Mouse (Mus musculus) gastrocnemius, adult 8-10 months (tissue): ENCODE measurements around the gene Gstm4. TPM values are rescaled to one million over a fixed set of nuclear protein-coding genes. Genes with fewer than 3 reads are reported as not detected.
"Not testable (repeated sequence)": the region's sequence is repeated elsewhere in the genome, so short reads cannot be mapped to it uniquely, and the experiment has no call there.

Experiments
- DNase-seq, 2 experiments: peaks; one replicate each; pipeline ENCODE4 v3.0.0; 2022; ENCODE audit warnings: low spot score in 2 of 2
- total RNA-seq, 4 experiments: library from RNA; stranded (reverse); gene quantifications; 2 replicates each; pipeline ENCODE4 v1.2.4; 2022

The Gstm4 gene
- total RNA-seq, 4 experiments from 2014 or later = 11.7 to 18.7 (median 14.1) TPM

GRCm38 (mm10) chr3:108070295-108071293, 25.9 kb upstream of the Gstm4 start:
- DNase-seq = peak; percentile 54 to 68

DNA sequence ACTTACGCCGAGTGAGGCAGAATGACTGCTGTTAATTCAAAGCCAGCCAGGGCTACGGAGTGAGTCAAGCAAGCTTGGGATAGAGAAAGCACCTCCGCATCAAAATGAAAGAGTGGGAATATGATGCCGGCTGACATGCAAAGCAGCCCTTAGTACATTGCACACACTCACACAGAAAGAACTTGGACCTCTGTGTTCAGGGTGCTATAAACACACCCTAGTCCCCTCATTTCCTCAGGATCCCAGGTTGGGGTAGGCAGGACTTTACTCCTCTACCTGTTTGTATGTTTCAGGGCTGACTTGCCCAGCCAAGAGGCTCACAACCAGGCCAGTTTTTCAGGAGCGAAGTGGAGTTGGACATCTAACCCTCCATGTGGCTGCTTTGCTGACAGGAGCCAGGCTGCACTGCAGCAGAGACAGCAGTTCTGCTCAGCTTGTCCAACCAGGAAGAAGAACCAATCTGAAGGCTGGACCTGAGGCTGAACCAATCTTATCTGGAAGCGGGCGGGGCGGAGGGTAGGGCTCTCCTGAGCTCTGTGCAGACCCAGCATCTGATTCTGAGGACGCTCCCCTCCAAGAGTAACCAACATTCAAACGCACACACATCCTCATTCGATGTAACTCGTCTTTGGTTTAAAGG, 24.7 kb upstream of the Gstm4 start:
- DNase-seq = peak in 1 of 2 experiments; percentile 22

- no peak for DNase-seq
These were observed 24.1 kb upstream of the Gstm4 start for GRCm38 (mm10) chr3:108068826-108069225.

GRCm38 (mm10) chr3:108067370-108067934, 22.8 kb upstream of the Gstm4 start:
- no peak for DNase-seq

DNA sequence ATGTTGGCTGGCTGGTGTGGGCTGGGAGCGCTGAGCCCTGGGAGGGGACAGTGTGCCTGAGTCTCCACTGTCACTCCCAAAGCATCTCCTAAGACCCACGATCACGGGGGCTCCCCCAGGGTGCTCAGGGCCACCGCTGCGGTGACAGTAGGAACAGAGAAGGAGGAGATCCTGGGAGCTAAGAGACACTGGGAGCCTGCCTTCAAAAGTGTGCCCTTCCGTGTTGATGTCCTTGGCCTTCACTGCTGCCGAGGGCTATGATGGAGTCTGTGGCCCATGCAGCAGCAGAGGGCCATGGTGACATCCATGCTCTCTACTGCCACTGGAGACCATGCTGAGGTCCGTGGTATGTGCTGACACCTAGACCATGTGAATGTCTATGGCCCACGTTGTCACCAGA, 20.9 kb upstream of the Gstm4 start:
- no peak for DNase-seq

GRCm38 (mm10) chr3:108064672-108065071, 20.0 kb upstream of the Gstm4 start:
- no peak for DNase-seq

DNA sequence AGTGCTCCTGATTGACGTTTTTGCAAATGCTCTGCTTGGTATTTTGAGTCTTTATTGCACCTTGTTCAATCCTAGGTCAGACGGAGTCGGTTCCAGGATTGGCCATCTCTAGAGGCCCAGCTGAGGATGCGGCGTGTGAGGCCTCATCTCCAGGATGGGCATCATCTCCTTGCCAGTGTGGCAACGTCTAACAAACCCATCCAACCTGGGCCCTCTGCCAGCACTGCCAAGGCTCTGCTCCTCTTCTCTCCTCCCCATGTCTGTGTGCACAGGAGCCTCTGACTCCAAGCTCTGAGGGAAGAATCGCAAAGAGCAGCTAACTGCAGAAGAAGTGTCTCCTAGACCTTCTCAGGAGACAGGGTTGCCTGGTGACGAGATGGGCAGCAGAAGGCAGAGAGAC, 18.0 kb upstream of the Gstm4 start:
- DNase-seq = no peak

DNA sequence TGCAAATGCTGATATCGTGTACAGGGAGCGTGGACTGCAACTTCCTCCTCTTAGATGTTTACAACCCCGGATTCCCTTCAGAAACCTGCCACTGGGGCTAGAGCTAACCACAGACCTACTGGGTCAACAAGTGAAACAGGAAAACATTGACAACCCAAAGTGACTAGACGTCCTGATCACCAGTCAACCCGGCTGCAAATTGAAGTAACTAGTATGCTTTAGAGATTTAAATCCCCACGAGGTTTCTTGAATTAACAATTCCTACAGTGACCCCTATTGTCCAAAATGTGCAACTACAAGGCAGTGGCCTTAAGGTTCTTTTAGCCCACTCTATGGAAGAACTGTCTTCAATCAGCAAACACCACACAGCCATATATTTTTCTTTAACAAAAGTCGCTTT, 16.7 kb upstream of the Gstm4 start:
- DNase-seq = no peak

GRCm38 (mm10) chr3:108050493-108050892, 5.8 kb upstream of the Gstm4 start:
- no peak for DNase-seq

DNA sequence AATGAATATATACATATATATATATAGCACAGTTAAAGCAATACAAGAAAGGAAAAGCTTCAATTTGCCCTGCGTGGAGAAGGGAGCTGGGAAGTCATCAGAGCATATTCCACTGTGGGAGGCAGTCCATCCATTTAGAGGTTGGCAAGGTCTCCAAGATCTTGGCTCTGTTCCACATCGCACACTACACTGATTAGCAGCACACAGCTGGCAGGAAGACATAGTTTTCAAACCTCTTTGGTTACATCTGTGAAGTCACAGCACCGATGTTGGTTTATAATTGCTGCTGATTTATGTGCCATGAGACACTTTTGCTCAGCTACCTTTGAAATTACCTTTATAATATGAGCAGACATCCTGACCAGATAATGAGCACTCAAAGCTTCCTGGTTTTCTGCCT, 3.6 kb upstream of the Gstm4 start:
- DNase-seq = no peak

DNA sequence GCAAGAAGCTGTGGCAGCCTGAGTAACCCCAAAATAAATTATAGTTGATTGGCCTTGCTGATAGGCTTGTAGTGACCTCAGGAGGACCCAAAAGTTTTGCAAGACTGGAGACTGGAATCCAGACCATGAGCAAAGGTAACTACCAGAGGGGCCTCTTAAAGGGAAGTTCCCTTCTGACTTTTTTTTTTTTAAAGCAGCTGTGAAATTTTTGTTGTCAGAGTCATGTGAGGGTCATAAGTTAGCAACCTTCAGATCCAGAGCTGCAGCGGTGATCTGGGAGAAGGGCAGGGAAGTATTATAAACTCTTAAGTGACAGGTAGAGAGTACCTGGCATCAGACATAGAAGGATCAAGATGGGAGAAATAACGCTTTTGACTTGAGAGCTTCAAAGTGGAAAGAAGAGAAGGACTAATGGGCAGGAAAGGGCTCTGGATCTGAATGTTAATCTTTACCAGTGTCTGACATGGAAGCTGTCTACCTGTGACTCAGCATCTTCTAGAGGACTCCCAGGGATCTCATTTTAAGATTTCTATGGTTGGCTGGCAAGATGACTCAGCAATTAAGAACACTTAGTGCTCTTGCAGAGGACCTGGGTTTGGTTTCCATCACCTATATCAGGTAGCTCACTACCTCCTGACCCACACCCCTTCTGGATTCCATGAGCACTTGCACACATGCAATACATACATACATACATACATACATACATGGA, 2.4 kb upstream of the Gstm4 start:
- DNase-seq = no peak

- no peak for DNase-seq
These were observed 11.5 kb downstream of the Gstm4 start for GRCm38 (mm10) chr3:108033156-108033555.

GRCm38 (mm10) chr3:108032113-108032512, 12.6 kb downstream of the Gstm4 start:
- DNase-seq = no peak

DNA sequence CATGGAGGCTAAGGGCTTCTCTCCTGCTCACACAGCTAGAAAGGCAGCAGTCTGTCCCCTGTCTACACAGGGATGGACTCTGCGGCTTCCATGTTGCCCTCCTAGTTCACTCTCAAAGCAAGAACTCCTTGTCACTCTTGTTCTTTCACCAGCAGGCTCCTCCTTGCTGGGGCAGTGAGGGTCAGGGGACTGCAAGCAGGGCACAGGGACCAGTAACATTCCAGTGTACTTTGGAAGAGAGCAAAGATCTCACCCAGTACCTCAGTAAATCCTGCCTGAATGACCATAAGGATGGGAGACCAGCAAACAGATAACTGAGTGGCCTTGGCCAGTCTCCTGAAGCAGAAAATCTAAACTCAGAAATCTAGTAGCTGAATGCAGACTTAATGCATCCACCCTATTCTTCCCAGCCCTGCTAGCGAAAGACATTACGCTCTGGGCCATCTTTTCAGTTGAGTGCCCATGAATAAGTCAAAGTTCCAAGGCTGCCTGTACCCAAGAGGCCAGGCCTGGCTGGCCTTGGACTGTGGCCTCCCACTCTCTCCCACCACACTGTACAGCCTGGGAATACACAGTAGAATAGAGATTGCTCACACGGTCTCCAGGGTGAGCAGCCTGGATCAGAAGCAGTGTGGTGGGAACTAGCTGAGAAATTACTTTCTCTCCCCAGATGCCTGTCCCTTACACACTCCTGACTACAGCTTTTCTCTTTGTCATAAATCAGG, 15.9 kb downstream of the Gstm4 start:
- no peak for DNase-seq

DNA sequence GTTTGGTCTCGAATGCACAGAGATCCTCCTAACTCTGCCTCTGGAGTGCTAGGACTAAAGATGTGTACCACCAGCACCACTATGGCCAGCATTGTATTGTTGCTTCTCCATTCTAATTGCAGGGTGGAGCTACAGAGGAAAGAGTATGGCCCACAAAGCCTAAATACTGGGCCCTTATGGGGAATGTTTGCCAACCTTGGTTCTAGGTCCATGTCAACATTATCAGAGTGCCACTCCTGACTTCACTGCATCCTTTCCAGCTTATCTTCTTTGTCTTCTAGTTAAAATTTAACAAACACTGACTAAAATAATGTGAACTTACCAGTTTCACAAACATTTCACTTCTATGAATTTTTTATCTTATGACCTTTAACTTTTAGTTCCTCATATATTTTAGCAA, 18.1 kb downstream of the Gstm4 start:
- DNase-seq = no peak

DNA sequence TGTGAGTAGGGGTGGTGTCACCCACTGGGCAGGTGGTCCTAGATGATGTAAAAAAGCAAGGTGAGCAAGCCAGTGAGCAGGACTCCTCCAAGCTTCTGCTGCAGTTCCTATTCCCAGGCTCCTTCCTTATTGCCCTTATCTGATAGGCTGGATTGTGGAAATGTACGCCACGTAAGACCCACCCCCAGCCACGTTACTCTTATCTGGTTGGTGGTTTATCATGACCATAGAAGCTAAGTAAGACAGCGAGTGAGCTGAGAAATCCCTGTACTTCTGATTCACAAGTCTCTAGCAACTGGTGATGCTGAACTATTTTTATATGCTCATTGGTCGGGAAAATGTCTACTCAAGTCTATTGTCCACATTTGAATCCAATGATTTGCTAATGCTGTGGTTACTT, 18.6 kb downstream of the Gstm4 start:
- no peak for DNase-seq

DNA sequence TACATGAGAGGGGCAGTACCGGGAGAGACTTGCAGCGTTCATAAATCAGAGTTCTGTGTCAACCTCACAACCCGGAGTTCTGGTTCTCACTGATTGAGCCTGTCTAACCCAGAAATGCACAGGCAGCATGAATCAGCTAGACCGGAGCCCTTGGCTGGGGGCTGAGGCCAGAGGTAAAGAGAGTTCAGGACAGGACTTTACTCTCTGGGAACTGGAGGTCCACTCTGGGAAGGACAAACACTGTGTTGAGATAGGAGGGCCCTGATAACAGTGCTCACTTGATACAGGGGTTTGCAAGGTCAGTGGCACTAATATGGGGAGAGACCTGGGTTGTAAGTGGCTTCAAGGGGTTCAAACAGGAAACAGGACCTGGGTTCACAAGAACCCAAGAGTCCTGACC, 19.4 kb downstream of the Gstm4 start:
- DNase-seq = no peak

GRCm38 (mm10) chr3:108022650-108023049, 22.0 kb downstream of the Gstm4 start:
- peak; percentile 31 to 48 for DNase-seq

- not testable (repeated sequence) for DNase-seq
These were observed 24.2 kb downstream of the Gstm4 start for GRCm38 (mm10) chr3:108020351-108021022.

- DNase-seq = not testable (repeated sequence)
These were observed 25.5 kb downstream of the Gstm4 start for GRCm38 (mm10) chr3:108019226-108019625.
